Mouse (Mus musculus) neural tube, embryonic 14.5 days (tissue): ENCODE data around the gene Tmem185b. TPM values are rescaled to one million over a fixed set of nuclear protein-coding genes. Genes with fewer than 3 reads are reported as not detected.

Source experiments
- ATAC-seq: fragments of 200-750 bp; cut with Nextera tagmentation; 2 replicates; pipeline ENCODE4 v1.8.0; 2017; ENCODE audit warnings: low read depth, mild to moderate bottlenecking, moderate TSS enrichment, moderate library complexity
- H3K27ac ChIP-seq: fragments of 300-500 bp; sonication (generic); 2 replicates; pipeline ENCODE4 v1.5.1; 2014; ENCODE audit warnings: low read depth, mild to moderate bottlenecking, control low read depth, low read length, moderate library complexity, mixed read lengths
- H3K27me3 ChIP-seq: fragments of 300-500 bp; sonication (generic); 2 replicates; pipeline ENCODE4 v1.6.1; 2014; ENCODE audit warnings: low read length; ENCODE audit not compliant: control insufficient read depth, insufficient read depth
- H3K36me3 ChIP-seq: fragments of 300-500 bp; sonication (generic); 2 replicates; pipeline ENCODE4 v1.6.1; 2014; ENCODE audit warnings: low read length, mixed read lengths; ENCODE audit not compliant: control insufficient read depth, insufficient read depth
- H3K4me1 ChIP-seq: fragments of 300-500 bp; sonication (generic); 2 replicates; pipeline ENCODE4 v1.6.1; 2014; ENCODE audit warnings: low read length; ENCODE audit not compliant: control insufficient read depth, insufficient read depth
- H3K4me2 ChIP-seq: fragments of 300-500 bp; sonication (generic); 2 replicates; pipeline ENCODE4 v1.6.1; 2014; ENCODE audit warnings: mild to moderate bottlenecking, low read depth, low read length, control low read depth
- H3K4me3 ChIP-seq: fragments of 300-500 bp; sonication (generic); 2 replicates; pipeline ENCODE4 v1.5.1; 2014; ENCODE audit warnings: low read depth, low read length, control low read depth, mixed read lengths
- H3K9ac ChIP-seq: fragments of 300-500 bp; sonication (generic); replicated peaks from 2 replicates; pipeline ENCODE4 v1.6.1; 2014; ENCODE audit warnings: low read depth, mild to moderate bottlenecking, control low read depth, low read length, mixed read lengths
- H3K9me3 ChIP-seq: fragments of 300-500 bp; sonication (generic); 2 replicates; pipeline ENCODE4 v1.6.1; 2016; ENCODE audit warnings: low read length; ENCODE audit not compliant: control insufficient read depth
- WGBS: fragments of 180-500 bp; shearing (Covaris S2); extraction: QIAGEN DNeasy Blood & Tissue Kit; methylation state at CpG from one replicate; pipeline ENCODE4 v1.1.7; 2014; 5-methylcytosine and 5-hydroxymethylcytosine counted together
- polyA plus RNA-seq: library from polyadenylated mRNA; unstranded; fragments of >200 nt; fragmentation: Nextera tagmentation; extraction: Ambion mirVana; gene quantifications from 2 replicates; pipeline ENCODE4 v1.2.1, GENCODE M21; 2014

The Tmem185b gene
- polyA plus RNA-seq, 1 experiment from 2014 or later, result 15.2 TPM

DNA sequence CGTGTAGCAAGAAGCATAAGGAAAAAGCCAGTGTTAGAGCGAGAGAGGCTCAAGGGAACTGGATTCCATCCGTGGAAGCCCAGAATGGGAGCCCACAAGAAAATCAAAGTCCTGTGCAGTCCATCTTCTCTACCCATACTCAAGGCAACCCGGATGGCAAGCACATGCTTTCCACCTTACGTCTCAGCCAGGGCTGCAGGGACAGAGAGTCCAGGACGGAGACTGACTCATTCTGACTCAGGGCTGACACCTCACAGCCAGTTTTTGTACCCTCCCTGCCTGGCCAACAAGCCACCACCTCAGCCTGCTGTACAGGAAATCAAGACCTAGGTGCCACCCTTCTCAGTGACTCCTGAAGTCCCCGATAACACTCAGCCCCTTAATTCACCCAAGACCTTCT, 16.5 kb upstream of the Tmem185b start:
- Histone ChIP-seq H3K36me3 (no peaks in the 10 kb centered on the region), H3K4me1 (peaks cover 7% of the 10 kb centered on the region; the same call in 1 of the 2 replicates), H3K27me3 (no peaks in the 10 kb centered on the region), H3K27ac (no peak overlapping the region), H3K4me3 (no peak overlapping the region), H3K4me2 (no peak overlapping the region), H3K9me3 (no peaks in the 10 kb centered on the region), H3K9ac (no peak overlapping the region)
- 83% methylated on average over 7 of the region's 7 CpGs for WGBS
- ATAC-seq, result no peak

DNA sequence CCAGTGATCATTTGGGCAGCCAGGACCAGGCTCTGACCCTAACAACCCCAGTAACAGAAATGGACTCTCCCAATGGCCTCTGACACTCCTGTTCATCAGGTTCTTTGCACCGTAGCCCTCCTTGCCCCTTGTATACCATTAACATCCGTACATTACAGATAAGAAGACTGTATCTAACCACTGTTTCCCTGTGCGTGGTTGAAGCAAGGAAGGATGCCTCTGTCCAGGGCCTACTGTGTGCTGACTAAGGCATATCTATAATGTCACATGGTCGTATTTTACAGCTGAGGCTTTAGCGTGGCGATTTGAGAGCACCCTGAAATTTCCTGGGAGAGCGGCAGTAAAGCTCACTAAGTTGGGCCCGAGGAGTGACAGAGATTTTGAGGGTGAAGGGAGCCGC, 15.6 kb upstream of the Tmem185b start:
- H3K9ac ChIP-seq, result no peak overlapping the region
- no peak overlapping the region for H3K4me3 ChIP-seq
- no peak overlapping the region for H3K27ac ChIP-seq
- no peak overlapping the region for H3K4me2 ChIP-seq
- H3K4me1 ChIP-seq, result no peaks in the 10 kb centered on the region
- H3K27me3 ChIP-seq, result no peaks in the 10 kb centered on the region
- H3K36me3 ChIP-seq, result no peaks in the 10 kb centered on the region
- no peak for ATAC-seq
- WGBS, result 75% methylated on average over 9 of the region's 9 CpGs
- no peaks in the 10 kb centered on the region for H3K9me3 ChIP-seq

DNA sequence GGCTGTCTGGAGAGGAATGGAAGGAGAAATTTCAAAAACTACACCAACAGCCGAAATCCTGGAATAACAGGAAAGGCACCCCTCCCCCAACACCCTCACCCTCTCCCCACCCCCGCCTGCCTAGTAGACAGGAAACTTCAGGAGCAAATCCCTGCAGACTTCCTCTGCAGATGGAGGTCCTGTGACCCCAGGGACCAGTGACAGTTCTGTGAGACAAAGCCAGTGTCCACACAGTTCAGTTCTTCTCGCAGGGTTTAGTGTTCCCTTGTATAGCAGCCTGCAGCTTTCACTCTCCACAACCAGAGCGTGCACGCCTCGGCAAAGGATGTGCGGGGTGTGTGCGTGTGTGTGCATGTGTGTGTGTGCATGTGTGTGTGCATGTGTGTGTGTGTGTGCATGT, 15.1 kb upstream of the Tmem185b start:
- Histone ChIP-seq H3K9me3 (no peaks in the 10 kb centered on the region), H3K27ac (no peak overlapping the region), H3K36me3 (no peaks in the 10 kb centered on the region), H3K4me2 (no peak overlapping the region), H3K9ac (no peak overlapping the region), H3K27me3 (no peaks in the 10 kb centered on the region), H3K4me3 (no peak overlapping the region), H3K4me1 (no peaks in the 10 kb centered on the region)
- no peak for ATAC-seq
- 77% methylated on average over 8 of the region's 8 CpGs for WGBS

DNA sequence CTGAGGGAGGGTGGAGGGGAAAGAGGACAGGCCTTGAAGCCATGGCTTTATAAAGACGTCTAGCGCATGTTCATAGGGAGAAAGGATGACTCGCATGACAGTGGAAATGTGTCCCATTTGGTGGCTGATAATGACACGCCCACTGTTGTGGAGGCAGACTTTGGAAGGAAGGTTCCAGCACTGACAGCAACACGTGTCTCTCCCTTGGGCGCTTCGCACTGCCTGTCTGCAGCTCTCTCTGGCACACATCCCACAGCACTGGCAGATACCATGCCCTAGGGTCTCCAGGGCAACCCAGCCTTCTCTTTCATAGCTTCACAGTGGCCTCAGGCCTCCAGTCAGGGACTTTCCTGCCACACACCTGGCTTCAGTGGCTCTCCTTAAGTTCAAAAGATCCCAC, 7.9 kb upstream of the Tmem185b start:
- ATAC-seq, result no peak
- H3K27me3 ChIP-seq, result no peaks in the 10 kb centered on the region

DNA sequence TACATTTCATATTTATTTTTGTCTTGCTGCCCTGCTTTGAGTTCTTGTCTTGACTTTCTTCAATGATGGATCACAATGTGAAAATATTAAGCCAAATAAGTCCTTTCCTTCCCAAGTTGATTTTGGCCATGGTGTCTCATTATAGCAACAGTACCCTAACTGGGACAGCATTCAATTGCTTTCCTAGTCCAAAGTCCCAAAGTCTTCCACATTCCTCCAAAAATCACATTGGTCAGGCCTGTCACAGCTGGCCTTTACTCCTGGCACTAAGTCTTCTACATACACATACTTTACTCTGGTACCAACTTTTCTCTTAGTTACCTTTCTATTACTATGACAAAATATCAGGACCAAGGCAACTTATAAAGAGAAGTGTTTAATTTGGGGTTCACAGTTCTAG, 7.2 kb upstream of the Tmem185b start:
- H3K9me3 ChIP-seq, result no peaks in the 10 kb centered on the region

More for the DNA sequence above, 7.9 kb upstream of the Tmem185b start:
- 79% methylated on average over 7 of the region's 7 CpGs for WGBS
- H3K4me1 ChIP-seq, result 0 out of 2 replicates have a peak, but pooled peaks cover 4% of the 10 kb centered on the region
- no peak overlapping the region for H3K4me2 ChIP-seq
- no peaks in the 10 kb centered on the region for H3K9me3 ChIP-seq
- no peaks in the 10 kb centered on the region for H3K36me3 ChIP-seq
- H3K4me3 ChIP-seq, result no peak overlapping the region
- no peak overlapping the region for H3K27ac ChIP-seq
- H3K9ac ChIP-seq, result no peak overlapping the region

DNA sequence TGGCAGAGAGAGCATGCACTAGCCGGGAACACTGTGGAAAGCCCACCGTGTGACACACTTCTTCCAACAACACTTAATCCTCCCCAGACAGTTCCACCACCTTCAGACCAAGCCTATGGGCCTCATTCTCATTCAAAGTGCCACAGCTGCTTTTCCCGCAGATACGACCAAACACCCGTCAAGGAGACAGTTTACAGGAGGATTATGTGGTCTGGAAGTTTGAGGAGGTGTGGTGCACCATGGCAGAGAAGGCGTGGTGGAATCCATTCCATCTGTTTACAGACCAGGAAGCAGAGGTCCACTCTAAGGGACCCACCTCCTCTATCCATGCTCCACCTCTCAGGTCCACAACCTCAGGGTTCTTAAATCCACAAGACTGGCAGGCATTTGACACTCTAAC, 6.7 kb upstream of the Tmem185b start:
- H3K4me2 ChIP-seq, result no peak overlapping the region
- no peaks in the 10 kb centered on the region for H3K27me3 ChIP-seq
- no peaks in the 10 kb centered on the region for H3K9me3 ChIP-seq
- H3K4me3 ChIP-seq, result no peak overlapping the region
- no peaks in the 10 kb centered on the region for H3K36me3 ChIP-seq
- H3K27ac ChIP-seq, result no peak overlapping the region
- peaks cover 4% of the 10 kb centered on the region; the same call in 1 of the 2 replicates for H3K4me1 ChIP-seq
- no peak for ATAC-seq
- H3K9ac ChIP-seq, result no peak overlapping the region
- WGBS, result 77% methylated on average over 6 of the region's 6 CpGs

More for the DNA sequence above, 7.2 kb upstream of the Tmem185b start:
- ATAC-seq, result no peak
- Histone ChIP-seq H3K4me3 (no peak overlapping the region), H3K27me3 (no peaks in the 10 kb centered on the region), H3K4me1 (0 out of 2 replicates have a peak, but pooled peaks cover 4% of the 10 kb centered on the region), H3K9ac (no peak overlapping the region), H3K4me2 (no peak overlapping the region), H3K36me3 (no peaks in the 10 kb centered on the region), H3K27ac (no peak overlapping the region)

DNA sequence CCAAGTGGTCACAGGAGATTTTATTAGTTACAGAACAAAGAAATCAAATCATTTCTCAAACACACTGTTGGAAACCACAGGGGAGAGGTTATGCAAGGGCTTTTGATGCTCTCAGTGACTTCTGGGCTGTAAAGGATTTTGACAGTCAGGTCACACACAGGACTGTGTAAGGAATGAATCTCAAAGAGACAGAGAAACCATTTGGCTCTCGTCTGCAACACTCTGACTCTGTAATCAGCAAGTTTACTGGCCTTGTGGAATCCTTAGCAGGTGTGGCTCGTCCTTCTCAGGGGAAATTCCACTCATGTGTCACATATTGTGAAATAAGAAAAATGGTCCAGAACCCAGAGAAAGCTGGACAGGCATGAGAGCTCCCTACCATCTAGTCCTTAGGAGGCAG, 4.9 kb upstream of the Tmem185b start:
- H3K36me3 ChIP-seq, result no peaks in the 10 kb centered on the region
- H3K9me3 ChIP-seq, result no peaks in the 10 kb centered on the region
- H3K4me2 ChIP-seq, result no peak overlapping the region
- H3K27me3 ChIP-seq, result no peaks in the 10 kb centered on the region
- ATAC-seq, result no peak
- H3K4me1 ChIP-seq, result peaks cover 14% of the 10 kb centered on the region
- H3K9ac ChIP-seq, result no peak overlapping the region
- no peak overlapping the region for H3K4me3 ChIP-seq
- 26% methylated on average over 2 of the region's 2 CpGs for WGBS
- no peak overlapping the region for H3K27ac ChIP-seq

DNA sequence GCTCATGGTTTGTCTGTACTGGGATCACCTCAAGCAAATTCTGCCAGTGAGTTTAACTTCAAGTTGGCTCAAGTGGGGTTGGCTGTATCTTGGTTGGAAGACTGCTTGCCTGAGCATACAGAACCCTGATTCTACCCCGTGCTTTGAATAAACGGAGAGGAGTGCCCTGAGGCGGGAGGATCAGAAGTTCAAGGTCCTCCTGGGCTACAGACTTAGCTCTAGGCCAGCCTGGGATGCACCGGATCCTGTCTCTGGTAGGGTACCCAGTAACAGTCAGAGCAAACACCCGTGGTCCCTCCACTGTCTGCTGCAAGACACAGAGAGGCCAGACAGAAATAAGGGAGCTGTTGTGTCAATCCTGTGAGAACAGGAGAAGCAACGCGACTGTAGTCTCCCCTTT, 4.3 kb upstream of the Tmem185b start:
- Histone ChIP-seq H3K9me3 (no peaks in the 10 kb centered on the region), H3K27ac (no peak overlapping the region), H3K9ac (no peak overlapping the region), H3K4me1 (peaks cover 18% of the 10 kb centered on the region), H3K27me3 (no peaks in the 10 kb centered on the region), H3K4me3 (no peak overlapping the region), H3K36me3 (no peaks in the 10 kb centered on the region), H3K4me2 (no peak overlapping the region)
- ATAC-seq, result no peak
- WGBS, result 75% methylated on average over 7 of the region's 7 CpGs

DNA sequence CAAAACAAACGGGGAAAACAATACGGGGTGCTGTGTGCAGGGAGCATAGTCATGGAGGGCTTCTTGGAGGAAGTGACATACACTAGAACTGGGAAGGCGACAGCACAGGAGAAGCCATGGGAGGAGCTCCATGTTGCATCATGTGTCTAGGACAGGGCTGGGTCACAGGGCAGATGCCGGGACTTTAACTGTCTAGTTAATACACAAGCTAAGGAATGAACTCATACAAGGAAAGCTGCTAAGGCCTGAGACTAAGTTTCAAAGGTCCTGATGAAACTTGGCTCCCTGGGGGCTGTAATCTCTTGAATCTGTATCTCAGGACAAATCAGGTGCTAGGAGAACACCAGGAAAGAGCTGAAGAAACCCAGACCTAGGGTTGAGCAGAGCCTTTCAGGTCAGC, 3.2 kb upstream of the Tmem185b start:
- no peak overlapping the region for H3K27ac ChIP-seq
- no peak for ATAC-seq
- peaks cover 20% of the 10 kb centered on the region for H3K4me1 ChIP-seq
- WGBS, result 84% methylated on average over 4 of the region's 4 CpGs
- H3K9me3 ChIP-seq, result no peaks in the 10 kb centered on the region
- no peaks in the 10 kb centered on the region for H3K36me3 ChIP-seq
- no peak overlapping the region for H3K4me2 ChIP-seq
- no peak overlapping the region for H3K9ac ChIP-seq
- no peak overlapping the region for H3K4me3 ChIP-seq
- no peaks in the 10 kb centered on the region for H3K27me3 ChIP-seq

DNA sequence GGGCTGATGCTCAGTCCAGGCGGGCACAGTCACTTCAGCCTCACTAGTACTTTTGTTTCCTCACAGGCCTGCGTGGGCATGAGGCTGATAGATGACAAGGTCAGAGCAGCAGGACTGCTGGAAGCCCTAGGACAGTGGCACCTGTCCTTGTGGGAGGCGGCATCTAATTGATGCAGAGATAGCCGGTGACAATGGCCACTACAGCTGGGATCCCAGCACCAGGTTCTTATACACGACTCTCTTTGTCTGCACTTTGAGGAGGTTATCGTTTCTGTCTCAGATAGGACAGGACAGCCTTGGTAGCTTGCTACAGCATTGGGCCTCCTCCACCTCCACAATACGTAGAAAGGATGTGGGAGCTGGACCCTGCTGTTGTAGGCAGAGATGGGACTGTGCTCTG, 2.6 kb upstream of the Tmem185b start:
- Histone ChIP-seq H3K4me3 (no peak overlapping the region), H3K36me3 (no peaks in the 10 kb centered on the region), H3K9ac (no peak overlapping the region), H3K4me2 (no peak overlapping the region), H3K4me1 (peaks cover 20% of the 10 kb centered on the region), H3K27me3 (no peaks in the 10 kb centered on the region), H3K9me3 (no peaks in the 10 kb centered on the region), H3K27ac (no peak overlapping the region)
- 93% methylated on average over 7 of the region's 7 CpGs for WGBS
- ATAC-seq, result no peak
